Mouse (Mus musculus) forelimb bud, embryonic 11.5 days (tissue): ENCODE data around the gene Cracr2a.
A peak's percentile ranks its signal among the peaks of the same experiment; 100 is the strongest.

Experiments
- DNase-seq: peaks from one replicate; pipeline ENCODE4 v3.0.0-alpha.2; 2012; ENCODE audit warnings: low read depth, low spot score

The Cracr2a gene

DNA sequence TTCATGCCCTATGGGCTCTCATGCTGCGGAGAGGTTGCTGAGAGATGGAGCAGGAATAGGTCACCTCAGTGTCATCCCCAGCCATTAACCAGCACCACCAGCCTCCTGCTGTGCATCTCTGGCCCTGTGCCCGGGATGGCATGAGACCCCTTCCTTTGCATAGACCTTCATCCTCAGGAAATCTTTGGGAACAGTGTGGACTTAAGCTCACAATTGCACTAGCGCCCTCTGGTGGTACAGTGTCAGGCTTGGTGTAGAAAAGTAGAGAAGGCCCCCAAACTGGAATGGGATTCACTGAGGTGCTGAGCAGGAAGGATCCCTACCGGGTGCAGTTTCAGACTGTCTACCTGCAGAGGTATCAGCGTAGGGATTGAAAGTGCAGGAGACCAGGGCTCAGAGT, 64.0 kb downstream of the Cracr2a start:
- peak; percentile 71 for DNase-seq

DNA sequence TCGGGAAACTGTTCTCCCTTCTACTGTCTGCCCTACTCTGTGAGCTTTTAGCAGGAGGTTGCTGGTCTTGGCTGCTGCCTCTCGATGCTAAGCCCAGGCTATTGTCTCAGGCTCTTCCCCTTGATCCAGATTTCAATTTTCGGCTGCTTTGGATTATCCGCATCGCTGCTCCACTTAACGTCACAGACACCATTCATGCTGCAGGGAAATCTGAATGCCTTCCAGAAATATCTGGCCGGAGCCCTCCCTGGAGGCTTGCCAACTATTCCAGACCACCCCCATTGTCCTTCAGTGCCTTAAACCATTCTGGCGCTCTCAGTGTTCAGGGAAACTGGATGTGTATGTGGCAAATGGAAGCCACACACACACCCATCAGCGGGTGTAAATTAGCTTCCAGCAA, 66.3 kb downstream of the Cracr2a start:
- no peak for DNase-seq

- DNase-seq, result no peak
Observed at GRCm38 (mm10) chr6:127629249-127629648, 68.1 kb downstream of the Cracr2a start.

DNA sequence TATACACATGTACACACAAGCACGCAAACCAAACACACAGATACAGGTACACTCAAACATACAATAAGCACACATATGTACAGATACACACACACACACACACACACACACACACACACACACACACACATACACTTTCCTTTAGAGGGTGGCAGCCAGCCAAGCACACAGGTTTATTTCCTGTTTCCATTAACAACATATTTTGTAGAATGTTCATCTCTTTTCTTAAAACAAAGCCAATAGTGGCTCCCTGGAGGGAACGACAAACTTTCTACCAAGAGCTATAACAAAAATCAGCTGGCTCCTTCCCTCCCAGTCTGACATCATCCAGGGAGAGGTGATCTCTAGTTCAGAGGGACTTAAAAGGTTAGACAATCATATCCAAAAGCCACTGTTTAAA, 73.7 kb downstream of the Cracr2a start:
- DNase-seq, result no peak

DNA sequence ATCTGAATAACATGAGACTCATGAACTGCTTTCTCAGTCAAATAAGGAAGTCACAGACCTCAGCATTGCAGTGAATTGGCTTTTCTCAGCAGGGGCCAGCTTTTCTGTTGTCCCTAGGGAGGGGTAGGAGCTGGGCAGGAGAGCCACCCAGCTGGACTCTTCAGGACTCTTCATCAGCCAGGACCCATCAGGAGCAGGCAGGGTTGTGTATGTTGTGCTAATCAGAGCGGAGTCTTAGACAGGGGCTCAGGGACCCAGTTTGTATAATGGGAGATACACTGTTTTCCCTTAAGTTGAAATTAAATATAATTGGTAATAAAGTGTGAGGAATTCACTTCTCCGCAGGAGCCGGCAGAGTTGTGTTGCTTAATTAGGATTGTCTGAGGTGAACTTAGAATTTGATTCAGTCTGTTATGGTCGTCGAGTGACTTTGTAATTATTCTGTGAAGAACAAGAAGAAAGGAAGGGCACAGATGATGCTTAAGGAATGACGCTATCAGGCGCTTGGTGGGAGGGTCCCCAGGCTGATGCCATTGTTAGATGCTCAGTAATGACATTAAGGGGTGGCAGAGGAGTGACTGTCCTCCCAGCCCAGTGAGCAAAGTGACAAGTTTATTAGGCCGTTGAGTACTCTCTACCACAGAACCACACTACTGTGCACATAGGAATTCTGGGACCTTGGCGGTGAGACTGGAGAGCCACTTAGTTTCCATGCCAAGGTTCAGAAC, 74.5 kb downstream of the Cracr2a start:
- DNase-seq, result no peak

- no peak for DNase-seq
Observed at GRCm38 (mm10) chr6:127641077-127641801, 80.1 kb downstream of the Cracr2a start.

- DNase-seq, result no peak
Observed at GRCm38 (mm10) chr6:127655988-127656387, 94.8 kb downstream of the Cracr2a start.

- no peak for DNase-seq
Observed at GRCm38 (mm10) chr6:127657152-127657551, 96.0 kb downstream of the Cracr2a start.

- peak; percentile 19 for DNase-seq
Observed at GRCm38 (mm10) chr6:127659472-127659871, 98.3 kb downstream of the Cracr2a start.

- no peak for DNase-seq
Observed at GRCm38 (mm10) chr6:127659966-127660365, 98.8 kb downstream of the Cracr2a start.

GRCm38 (mm10) chr6:127661717-127662292, 100.7 kb downstream of the Cracr2a start:
- no peak for DNase-seq

GRCm38 (mm10) chr6:127663263-127663662, 102.1 kb downstream of the Cracr2a start:
- DNase-seq, result no peak

GRCm38 (mm10) chr6:127669313-127669712, 108.2 kb downstream of the Cracr2a start:
- no peak for DNase-seq

GRCm38 (mm10) chr6:127670031-127670430, 108.9 kb downstream of the Cracr2a start:
- no peak for DNase-seq

DNA sequence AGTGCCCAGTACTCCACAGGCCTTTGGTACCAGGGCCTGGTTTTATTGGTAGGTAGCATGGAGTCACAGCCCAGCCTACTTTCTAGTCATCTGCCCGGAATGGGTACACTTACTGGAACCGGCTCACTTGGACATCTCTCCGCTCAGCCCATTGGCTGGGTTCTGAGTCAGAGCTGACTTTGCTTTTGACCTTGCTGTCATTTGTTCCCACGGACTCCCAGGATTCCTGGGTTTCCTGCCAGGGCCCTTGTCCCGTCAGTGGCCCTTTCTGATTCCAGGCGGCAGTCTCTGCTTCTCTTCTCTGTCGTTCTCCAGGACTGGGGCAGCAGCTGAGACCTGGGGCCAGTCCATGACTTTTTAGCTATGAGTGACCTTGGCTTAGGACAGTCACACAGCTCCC, 110.9 kb downstream of the Cracr2a start:
- DNase-seq, result no peak

GRCm38 (mm10) chr6:127676866-127677265, 115.7 kb downstream of the Cracr2a start:
- no peak for DNase-seq

DNA sequence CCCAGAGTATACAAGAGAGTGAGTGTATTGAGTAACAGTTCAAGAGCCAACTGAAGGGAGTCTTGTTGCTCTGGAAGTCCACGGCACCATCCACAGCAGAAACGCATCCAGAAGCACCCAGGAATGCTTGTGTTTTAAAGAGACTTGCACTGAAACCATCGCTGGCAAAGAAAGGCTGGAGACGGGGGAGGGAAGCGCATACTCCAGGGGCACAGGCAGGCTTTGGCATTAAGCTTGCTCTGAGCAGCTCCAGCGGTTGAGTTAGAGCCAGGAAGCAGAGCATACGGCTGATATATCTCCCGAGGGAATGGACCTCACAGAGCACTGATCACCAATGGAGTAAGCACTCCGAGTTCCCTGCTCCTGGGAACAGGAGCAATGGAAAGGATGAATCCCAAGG, 117.2 kb downstream of the Cracr2a start:
- DNase-seq, result no peak

GRCm38 (mm10) chr6:127678998-127679397, 117.9 kb downstream of the Cracr2a start:
- DNase-seq, result no peak

- DNase-seq, result no peak
Observed at GRCm38 (mm10) chr6:127680784-127681183, 119.6 kb downstream of the Cracr2a start.

- DNase-seq, result no peak
Observed at GRCm38 (mm10) chr6:127683561-127683960, 122.4 kb downstream of the Cracr2a start.

GRCm38 (mm10) chr6:127684981-127685380, 123.8 kb downstream of the Cracr2a start:
- no peak for DNase-seq

DNA sequence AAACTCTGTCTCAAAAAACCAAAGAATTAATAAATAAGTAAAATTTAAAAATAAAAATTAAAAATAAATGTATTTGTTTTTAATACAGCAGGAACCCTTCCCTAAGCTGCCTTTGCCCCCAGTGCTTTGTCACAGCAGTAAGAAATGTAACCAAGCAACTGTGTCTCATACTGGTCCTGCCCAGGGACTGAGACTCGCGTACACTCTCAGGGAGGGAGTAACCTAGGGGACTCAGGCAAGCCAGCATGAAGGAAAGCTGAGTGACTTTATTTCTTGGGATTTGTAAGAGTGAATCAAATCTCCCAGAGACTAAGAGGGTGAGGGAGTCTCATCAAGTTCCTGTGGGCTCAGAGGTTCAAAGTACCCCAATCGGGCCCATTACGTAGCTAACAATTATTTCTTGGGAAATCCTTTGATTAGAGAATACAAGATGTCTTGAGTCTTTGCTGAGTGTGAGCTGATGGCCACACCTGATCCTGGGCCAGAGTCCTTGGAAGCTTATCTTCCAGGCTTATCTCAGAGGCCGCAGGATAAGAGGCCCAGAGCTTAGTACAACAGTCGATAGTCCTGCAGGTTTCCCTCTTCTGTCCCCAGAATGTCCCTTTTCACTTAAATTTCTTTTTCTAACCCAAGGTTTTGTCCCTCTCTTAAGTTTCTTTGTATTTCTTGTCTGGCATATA, 126.2 kb downstream of the Cracr2a start:
- DNase-seq, result no peak
